Mouse (Mus musculus) liver, postnatal 0 days (tissue): ENCODE results near the gene Cramp1l.

Source experiments
- CTCF ChIP-seq: sonication (generic); IDR thresholded peaks from 2 replicates; pipeline ENCODE4 v1.5.1; 2016; ENCODE audit warnings: antibody characterized with exemption, low read depth
- EP300 ChIP-seq: IDR thresholded peaks from 2 replicates; pipeline ENCODE4 v1.6.1; 2016; ENCODE audit warnings: antibody characterized with exemption, low read depth, mild to moderate bottlenecking

DNA sequence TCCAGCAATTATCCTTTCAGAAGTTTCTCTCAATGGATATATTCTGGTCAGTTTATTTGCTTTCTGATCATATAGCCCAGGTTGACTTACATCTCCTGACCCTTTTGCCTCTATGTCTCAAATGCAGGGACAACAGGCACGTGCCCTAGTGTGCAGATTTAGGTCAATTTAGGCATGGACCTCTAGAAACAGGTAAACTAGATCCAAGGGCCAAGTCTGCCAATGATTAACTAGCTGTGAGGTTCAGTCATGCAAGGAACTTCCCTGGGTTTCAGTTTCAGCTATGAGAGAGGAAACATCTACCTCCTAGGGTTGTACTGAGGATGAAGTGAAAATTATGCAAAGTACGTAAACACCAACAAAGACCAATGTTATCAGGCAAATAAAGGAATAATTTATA lies 62.3 kb downstream of the Cramp1l start:
- TF ChIP-seq CTCF (no peak), EP300 (no peak)
